Mouse (Mus musculus) fibroblast of lung, adult 2 months (primary cell): ENCODE measurements at regions not wholly inside any gene's neighbourhood (a gene's known extent, or its start where the extent isn't known, plus 50 kb on each side); places are given as distances from the start of the nearest gene placed in this dataset.

ENCODE experiments used
- DNase-seq: peaks from one replicate; pipeline ENCODE4 v3.0.0-alpha.2; 2011; ENCODE audit warnings: low read depth

- no peak for DNase-seq
Measured at GRCm38 (mm10) chr16:52988852-52989397, 535.1 kb upstream of the Alcam start.

GRCm38 (mm10) chr16:52984336-52984735, 530.5 kb upstream of the Alcam start:
- no peak for DNase-seq

- no peak for DNase-seq
Measured at GRCm38 (mm10) chr16:52980995-52981394, 527.1 kb upstream of the Alcam start.

- DNase-seq: no peak
Measured at GRCm38 (mm10) chr16:52972811-52973210, 518.9 kb upstream of the Alcam start.

GRCm38 (mm10) chr16:52947679-52948078, 493.8 kb upstream of the Alcam start:
- DNase-seq: no peak

GRCm38 (mm10) chr16:52934749-52935148, 480.9 kb upstream of the Alcam start:
- no peak for DNase-seq

GRCm38 (mm10) chr16:52931978-52932377, 478.1 kb upstream of the Alcam start:
- no peak for DNase-seq

- DNase-seq: no peak
Measured at GRCm38 (mm10) chr16:52892467-52893255, 438.8 kb upstream of the Alcam start.

- DNase-seq: no peak
Measured at GRCm38 (mm10) chr16:52879463-52880114, 425.7 kb upstream of the Alcam start.

- DNase-seq: no peak
Measured at GRCm38 (mm10) chr16:52867833-52868232, 414.0 kb upstream of the Alcam start.

GRCm38 (mm10) chr16:52863554-52863953, 409.7 kb upstream of the Alcam start:
- DNase-seq: no peak

GRCm38 (mm10) chr16:52861263-52861662, 407.4 kb upstream of the Alcam start:
- DNase-seq: no peak

- no peak for DNase-seq
Measured at GRCm38 (mm10) chr16:52858441-52859209, 404.8 kb upstream of the Alcam start.

GRCm38 (mm10) chr16:52851129-52851528, 397.3 kb upstream of the Alcam start:
- DNase-seq: no peak

GRCm38 (mm10) chr16:52818976-52819375, 365.1 kb upstream of the Alcam start:
- no peak for DNase-seq

- no peak for DNase-seq
Measured at GRCm38 (mm10) chr16:52811219-52811618, 357.3 kb upstream of the Alcam start.

GRCm38 (mm10) chr16:52804365-52804764, 350.5 kb upstream of the Alcam start:
- no peak for DNase-seq

GRCm38 (mm10) chr16:52799715-52800392, 346.0 kb upstream of the Alcam start:
- no peak for DNase-seq

- DNase-seq: no peak
Measured at GRCm38 (mm10) chr16:52795184-52795583, 341.3 kb upstream of the Alcam start.

- DNase-seq: no peak
Measured at GRCm38 (mm10) chr16:52789946-52790345, 336.1 kb upstream of the Alcam start.

GRCm38 (mm10) chr16:52747744-52748143, 293.9 kb upstream of the Alcam start:
- no peak for DNase-seq

- no peak for DNase-seq
Measured at GRCm38 (mm10) chr16:52746186-52746585, 292.3 kb upstream of the Alcam start.
